Mouse (Mus musculus): ENCODE results near the gene Ahcyl2.

- no peak for TF ChIP-seq CTCF (IDR thresholded peaks at IDR 0.05; ENCODE audit: low read depth)
- no peak for TF ChIP-seq EP300 (optimal IDR thresholded peaks at IDR 0.05)
Observed at GRCm38 (mm10) chr6:29805381-29805780, 37.6 kb downstream of the Ahcyl2 start.

Data from stomach, postnatal 0 days (tissue).